Mouse (Mus musculus) CH12.LX (cell line): ENCODE measurements at regions not wholly inside any gene's neighbourhood (a gene's known extent, or its start where the extent isn't known, plus 50 kb on each side); places are given as distances from the start of the nearest gene placed in this dataset.

Source experiments
- DNase-seq: peaks from one replicate; pipeline ENCODE4 v3.0.0-alpha.2; 2013; ENCODE audit errors: extremely low read depth
- H3K27ac ChIP-seq: 2 replicates; pipeline ENCODE4 v1.5.1; 2012; ENCODE audit warnings: low read depth, mild to moderate bottlenecking, control low read depth, moderate library complexity; ENCODE audit not compliant: insufficient read depth
- H3K27me3 ChIP-seq: replicated peaks from 2 replicates; pipeline ENCODE3; 2012; ENCODE audit warnings: inconsistent platforms
- H3K36me3 ChIP-seq, 2 experiments: replicated peaks in 1 of 2; 2 replicates each; pipeline versions ENCODE3 to v1.6.1; 2012; ENCODE audit warnings: inconsistent platforms in 1 of 2, low read length in 1 of 2, mild to moderate bottlenecking in 1 of 2, mixed read lengths in 1 of 2, moderate library complexity in 1 of 2; ENCODE audit not compliant: control insufficient read depth in 1 of 2, insufficient read depth in 1 of 2
- H3K4me1 ChIP-seq, 2 experiments: 2 replicates each; pipeline ENCODE4 v1.6.1; 2012; ENCODE audit warnings: inconsistent platforms in 1 of 2, moderate library complexity in 1 of 2; ENCODE audit not compliant: insufficient read depth in 2 of 2, control insufficient read depth in 1 of 2
- H3K4me2 ChIP-seq: 2 replicates; pipeline ENCODE4 v1.6.1; 2012; ENCODE audit warnings: low read depth, mild to moderate bottlenecking, control low read depth; ENCODE audit not compliant: poor library complexity, insufficient read depth, severe bottlenecking
- H3K4me3 ChIP-seq, 3 experiments: fragments of 150-350 bp in 1 of 3; sonication (generic) in 1 of 3; replicated peaks in 1 of 3; 2 replicates each; pipeline versions ENCODE3 to v1.5.1; 2011 to 2012; ENCODE audit warnings: low read depth in 2 of 3, low read length in 2 of 3, mild to moderate bottlenecking in 2 of 3, moderate library complexity in 2 of 3, control low read depth in 1 of 3, improper control_type of control experiment in 1 of 3, inconsistent platforms in 1 of 3, mixed read lengths in 1 of 3; ENCODE audit not compliant: poor library complexity in 1 of 3
- H3K79me2 ChIP-seq: replicated peaks from 2 replicates; pipeline ENCODE4 v1.6.1; 2012; ENCODE audit warnings: mild to moderate bottlenecking, moderate library complexity; ENCODE audit not compliant: control insufficient read depth, poor library complexity, insufficient read depth, severe bottlenecking; ENCODE audit errors: extremely low read depth
- H3K9ac ChIP-seq: 2 replicates; pipeline ENCODE4 v1.6.1; 2012; ENCODE audit warnings: low read depth, mild to moderate bottlenecking, control low read depth, moderate library complexity; ENCODE audit not compliant: insufficient read depth
- H3K9me3 ChIP-seq: replicated peaks from 2 replicates; pipeline ENCODE3; 2012; ENCODE audit warnings: low read length, inconsistent platforms, mixed read lengths
- BHLHE40 ChIP-seq: IDR thresholded peaks from 2 replicates; pipeline ENCODE4 v1.6.1; 2011; ENCODE audit warnings: mild to moderate bottlenecking, low read depth, low read length, improper control_type of control experiment
- CHD1 ChIP-seq: IDR thresholded peaks from 2 replicates; pipeline ENCODE4 v1.6.1; 2012; ENCODE audit warnings: low read depth, low read length, improper control_type of control experiment, inconsistent platforms
- CHD2 ChIP-seq: IDR thresholded peaks from 2 replicates; pipeline ENCODE4 v1.6.1; 2011; ENCODE audit warnings: low read length, improper control_type of control experiment
- CTCF ChIP-seq, 2 experiments: IDR thresholded peaks in 1 of 2; conservative IDR thresholded peaks in 1 of 2; 2 replicates each; pipeline ENCODE4 v1.5.1; 2011 to 2012; ENCODE audit warnings: low read depth in 2 of 2, low read length in 2 of 2, improper control_type of control experiment in 1 of 2, inconsistent platforms in 1 of 2, mild to moderate bottlenecking in 1 of 2, moderate library complexity in 1 of 2
- E2F4 ChIP-seq: IDR thresholded peaks from 2 replicates; pipeline ENCODE4 v1.6.1; 2011; ENCODE audit warnings: low read depth, low read length, improper control_type of control experiment; ENCODE audit not compliant: insufficient replicate concordance
- EP300 ChIP-seq: IDR thresholded peaks from 2 replicates; pipeline ENCODE4 v1.6.1; 2011; ENCODE audit warnings: low read length, improper control_type of control experiment
- ETS1 ChIP-seq: conservative IDR thresholded peaks from 2 replicates; pipeline ENCODE4 v1.6.1; 2012; ENCODE audit warnings: low read depth, mild to moderate bottlenecking, inconsistent platforms, low read length, improper control_type of control experiment, moderate library complexity
- HCFC1 ChIP-seq: IDR thresholded peaks from 2 replicates; pipeline ENCODE4 v1.6.1; 2012; ENCODE audit warnings: low read depth, mild to moderate bottlenecking, inconsistent platforms, low read length, improper control_type of control experiment
- MAX ChIP-seq: IDR thresholded peaks from 2 replicates; pipeline ENCODE4 v1.6.1; 2011; ENCODE audit warnings: low read length, improper control_type of control experiment
- MAZ ChIP-seq: IDR thresholded peaks from 2 replicates; pipeline ENCODE4 v1.6.1; 2012; ENCODE audit warnings: low read depth, mild to moderate bottlenecking, inconsistent platforms, low read length, improper control_type of control experiment, moderate library complexity
- MXI1 ChIP-seq: IDR thresholded peaks from 2 replicates; pipeline ENCODE4 v1.6.1; 2011; ENCODE audit warnings: mild to moderate bottlenecking, low read depth, low read length, improper control_type of control experiment
- MYC ChIP-seq: IDR thresholded peaks from 2 replicates; pipeline ENCODE4 v1.6.1; 2011; ENCODE audit warnings: low read depth, mild to moderate bottlenecking, improper control_type of control experiment, low read length
- PAX5 ChIP-seq: IDR thresholded peaks from 2 replicates; pipeline ENCODE4 v1.6.1; 2012; ENCODE audit warnings: low read length, inconsistent platforms, mixed read lengths
- POLR2A ChIP-seq: IDR thresholded peaks from 2 replicates; pipeline ENCODE4 v1.6.1; 2011; ENCODE audit warnings: low read depth, mild to moderate bottlenecking, improper control_type of control experiment, low read length
- POLR2AphosphoS2 ChIP-seq: IDR thresholded peaks from 2 replicates; pipeline ENCODE4 v1.6.1; 2011; ENCODE audit warnings: low read depth, low read length, improper control_type of control experiment
- TBP ChIP-seq: conservative IDR thresholded peaks from 2 replicates; pipeline ENCODE4 v1.6.1; 2011; ENCODE audit warnings: low read depth, low read length, improper control_type of control experiment
- TCF12 ChIP-seq: IDR thresholded peaks from 2 replicates; pipeline ENCODE4 v1.6.1; 2014; ENCODE audit warnings: low read depth, mild to moderate bottlenecking, inconsistent platforms, low read length, improper control_type of control experiment
- UBTF ChIP-seq: IDR thresholded peaks from 2 replicates; pipeline ENCODE4 v1.6.1; 2012; ENCODE audit warnings: low read depth, mild to moderate bottlenecking, inconsistent platforms, low read length, improper control_type of control experiment, moderate library complexity
- ZC3H11A ChIP-seq: IDR thresholded peaks from 2 replicates; pipeline ENCODE4 v1.6.1; 2012; ENCODE audit warnings: low read depth, mild to moderate bottlenecking, inconsistent platforms, low read length, improper control_type of control experiment
- dilution Hi-C: fragments of 300-500 bp; cut with MboI; formaldehyde crosslinking; loops from 2 replicates; pipeline ENCODE4 v1.14.3; 2020; ENCODE audit warnings: low sequenced_read_pairs; ENCODE audit not compliant: extremely low pct_unique_long_range_greater_than_20kb, extremely low pct_ligation_motif_present
- in situ Hi-C: fragments of 300-500 bp; cut with MboI; formaldehyde crosslinking; loops from 3 replicates; pipeline ENCODE4 v1.14.3; 2019; ENCODE audit warnings: low sequenced_read_pairs, low pct_ligation_motif_present, low pct_unique_long_range_greater_than_20kb, mixed read lengths

DNA sequence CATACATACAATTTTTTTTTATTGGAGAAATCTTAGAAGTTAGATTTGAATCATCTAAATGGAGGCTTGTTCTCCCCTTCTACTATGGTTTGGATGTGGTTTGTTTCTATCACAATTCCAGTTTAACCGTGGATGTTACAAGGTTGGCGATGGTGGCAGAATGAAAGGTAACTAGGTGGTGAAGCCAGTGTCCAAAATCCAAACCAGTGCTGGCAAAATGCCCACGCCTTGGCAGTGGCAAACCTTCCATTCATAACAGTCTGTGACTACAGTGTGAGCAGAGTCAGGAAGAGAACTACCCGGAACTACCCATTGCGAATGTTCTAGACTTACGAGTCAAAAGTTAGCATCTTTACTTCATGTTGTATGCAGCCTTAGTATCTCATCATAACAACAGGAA, 163.6 kb upstream of the Ccdc122 start:
- no peaks in the 10 kb centered on the region for H3K36me3 ChIP-seq
- in situ Hi-C loops (loop anchor here (10.0 kb wide), 1 partner anchor 368 kb away; no protein-coding TSS in a partner anchor), dilution Hi-C loops (no loop called here)
- no peak for DNase-seq
- H3K9me3 ChIP-seq: peaks cover 6% of the 10 kb centered on the region
- H3K79me2 ChIP-seq: no peaks in the 10 kb centered on the region
- H3K4me3 ChIP-seq: no peak overlapping the region
- H3K27ac ChIP-seq: no peak overlapping the region
- peaks cover 0 to 17% of the 10 kb centered on the region in 2 experiments; a peak in 2 of 4 replicates for H3K4me1 ChIP-seq
- no peaks in the 10 kb centered on the region for H3K27me3 ChIP-seq
- H3K9ac ChIP-seq: no peak overlapping the region
- H3K4me2 ChIP-seq: no peak overlapping the region
- TF ChIP-seq BHLHE40 (no peak), EP300 (no peak), CHD2 (no peak), ETS1 (no peak), MXI1 (no peak), POLR2A (no peak), HCFC1 (no peak), CHD1 (no peak), MAZ (no peak), CTCF (conservative IDR thresholded peaks at IDR 0.05 in 1 of 2, IDR thresholded peaks at IDR 0.05 in 1 of 2; ENCODE audit: low read depth in 2 of 2, low read length in 2 of 2) (no peak), TBP (no peak), TCF12 (no peak), MAX (no peak), PAX5 (no peak), E2F4 (no peak)

DNA sequence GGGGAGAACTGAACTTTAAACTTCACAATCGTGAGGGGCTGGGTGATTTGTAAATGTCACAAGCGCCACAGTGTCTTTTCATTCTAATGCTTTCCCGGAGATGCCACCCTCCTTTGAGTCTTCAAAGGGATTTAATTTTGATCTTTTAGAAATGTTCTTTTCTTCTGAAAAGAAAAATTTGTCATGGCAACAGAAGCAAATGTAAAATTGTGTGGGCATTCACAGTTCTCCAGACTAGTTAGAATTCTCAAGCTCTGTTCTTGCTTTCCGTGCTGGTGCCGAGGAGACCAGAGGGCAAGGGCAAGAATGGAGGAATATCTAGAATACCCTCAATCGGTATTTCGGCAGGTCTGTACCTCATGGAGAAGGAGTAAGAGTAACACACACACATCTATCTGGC, 164.1 kb upstream of the Ccdc122 start:
- peaks cover 6% of the 10 kb centered on the region for H3K9me3 ChIP-seq
- dilution Hi-C loops (no loop called here), in situ Hi-C loops (loop anchor here (10.0 kb wide), 1 partner anchor 368 kb away; no protein-coding TSS in a partner anchor)
- TF ChIP-seq UBTF (no peak), MYC (no peak), BHLHE40 (no peak), HCFC1 (no peak), POLR2AphosphoS2 (no peak), CTCF (conservative IDR thresholded peaks at IDR 0.05 in 1 of 2, IDR thresholded peaks at IDR 0.05 in 1 of 2; ENCODE audit: low read depth in 2 of 2, low read length in 2 of 2) (no peak), CHD1 (no peak), ZC3H11A (no peak)
- H3K27ac ChIP-seq: no peak overlapping the region
- H3K4me1 ChIP-seq: peaks cover 2 to 17% of the 10 kb centered on the region in 2 experiments; a peak in 2 of 4 replicates
- no peak overlapping the region for H3K4me2 ChIP-seq
- no peak overlapping the region for H3K4me3 ChIP-seq
- no peaks in the 10 kb centered on the region for H3K79me2 ChIP-seq
- H3K9ac ChIP-seq: no peak overlapping the region
- no peaks in the 10 kb centered on the region for H3K27me3 ChIP-seq
- no peak for DNase-seq
- no peaks in the 10 kb centered on the region for H3K36me3 ChIP-seq
